Mouse (Mus musculus) layer of hippocampus, adult 9-10 months (tissue): ENCODE measurements around the gene Svbp.
A peak's percentile ranks its signal among the peaks of the same experiment; 100 is the strongest.

Experiments used
- DNase-seq: peaks from one replicate; pipeline ENCODE4 v3.0.0; 2022; ENCODE audit warnings: low spot score

Gene Svbp

DNA sequence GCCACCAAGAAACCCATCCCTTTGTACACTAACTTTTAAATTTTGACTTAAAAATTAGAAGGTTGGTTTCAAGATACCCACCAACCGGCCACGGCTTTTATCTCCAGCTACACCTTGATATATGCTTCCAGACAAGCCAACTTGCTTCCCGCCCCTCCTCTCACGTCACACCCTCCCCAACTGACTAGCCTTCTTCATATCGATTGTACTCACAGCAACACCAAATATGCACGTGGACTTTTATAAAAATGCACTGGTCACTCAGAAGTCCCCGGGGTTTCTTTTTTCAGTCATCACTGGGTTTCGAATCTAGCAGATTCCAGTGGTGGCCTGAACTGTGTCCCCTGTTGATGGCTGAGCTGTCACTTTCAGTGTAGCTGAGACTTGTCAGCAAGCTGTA, 4.5 kb upstream of the Svbp start:
- no peak for DNase-seq

DNA sequence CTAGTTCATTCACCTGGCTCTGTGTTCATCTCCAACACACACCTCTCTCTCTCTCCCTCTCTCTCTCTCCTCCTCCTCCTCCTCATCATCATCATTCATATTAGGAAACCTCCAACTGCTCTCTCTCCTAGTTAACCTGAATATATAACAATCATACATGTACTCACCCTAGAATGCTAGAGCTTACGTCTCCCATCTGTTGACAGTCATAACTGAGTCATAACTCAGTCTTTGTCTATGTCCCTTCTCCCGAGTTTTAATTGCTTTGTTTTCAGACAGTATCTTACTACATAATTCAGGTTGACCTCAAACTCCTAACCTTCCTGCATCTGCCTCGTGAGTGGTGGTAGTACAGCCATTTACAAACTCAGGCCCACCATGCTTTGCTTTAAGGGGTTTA, 3.8 kb upstream of the Svbp start:
- DNase-seq = no peak

DNA sequence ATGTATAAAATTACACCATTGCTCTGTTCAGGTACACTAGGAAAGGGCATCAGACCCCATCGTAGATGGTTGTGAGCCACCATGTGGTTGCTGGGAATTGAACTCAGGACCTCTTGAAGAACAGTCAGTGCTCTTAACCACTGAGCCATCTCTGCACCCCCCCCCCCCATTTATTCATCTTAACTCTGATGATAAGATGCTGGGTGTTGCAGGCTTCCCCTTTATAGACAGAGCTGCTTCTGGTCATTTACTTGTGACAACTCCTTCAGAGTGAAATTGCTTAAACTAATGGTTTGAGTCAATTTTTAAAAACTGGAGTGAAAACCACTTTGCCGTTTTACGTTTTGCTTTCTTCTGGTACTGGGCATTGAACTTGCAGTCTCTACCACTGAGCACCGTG, 2.3 kb upstream of the Svbp start:
- no peak for DNase-seq

DNA sequence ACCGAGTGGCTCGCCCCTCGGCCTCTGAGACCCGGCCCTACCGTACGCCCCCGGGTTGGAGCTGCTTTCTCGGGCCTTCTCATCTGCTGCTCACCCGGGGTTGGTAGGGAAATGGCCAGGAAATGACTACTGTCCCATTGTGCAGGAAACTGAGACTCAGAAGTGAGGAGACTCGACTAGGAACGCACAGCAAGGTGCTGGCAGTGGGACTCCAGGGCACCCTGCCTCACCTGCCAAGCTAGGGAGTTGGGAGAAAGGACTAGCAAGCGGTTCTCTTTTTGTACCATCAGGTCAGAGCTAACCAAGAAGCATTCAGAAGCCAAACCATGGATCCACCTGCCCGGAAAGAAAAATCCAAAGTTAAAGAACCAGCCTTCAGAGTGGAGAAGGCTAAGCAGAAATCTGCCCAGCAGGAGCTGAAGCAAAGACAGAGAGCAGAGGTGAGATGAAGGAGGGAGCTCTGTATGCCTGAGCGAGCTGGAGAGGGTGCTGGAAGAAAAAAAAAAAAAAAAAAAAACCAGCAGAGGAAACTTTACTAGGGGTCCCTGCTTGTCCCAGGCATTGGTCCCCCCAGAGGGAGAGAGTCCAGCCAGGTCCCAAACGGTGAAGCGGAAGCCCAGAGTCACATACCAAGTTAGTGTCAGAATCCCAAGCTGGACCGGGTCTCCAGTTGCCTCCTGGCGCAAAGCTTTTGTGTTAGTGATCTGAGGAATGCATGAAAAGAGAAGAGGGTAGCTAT, 645 bp downstream of the Svbp start:
- DNase-seq = no peak

DNA sequence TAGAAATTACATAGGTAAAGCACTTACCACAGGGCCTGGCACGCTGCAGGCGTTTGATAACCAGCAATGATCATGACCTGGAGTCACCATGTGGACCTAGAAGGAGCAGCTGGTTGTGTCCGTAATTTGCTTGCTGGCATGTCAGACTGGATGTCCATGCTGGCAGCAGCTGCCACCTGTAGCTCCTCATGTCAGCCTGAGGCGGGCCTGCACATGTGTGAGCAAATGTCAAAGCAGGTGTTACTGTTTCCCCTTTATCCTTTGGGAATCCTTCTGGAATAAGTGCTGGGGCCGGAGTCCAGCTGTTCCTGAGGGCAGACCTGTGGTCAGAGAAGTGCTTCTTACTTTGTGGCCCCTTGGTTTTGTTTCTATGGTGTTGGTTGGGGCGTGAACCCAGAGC, 3.0 kb downstream of the Svbp start:
- DNase-seq = no peak

DNA sequence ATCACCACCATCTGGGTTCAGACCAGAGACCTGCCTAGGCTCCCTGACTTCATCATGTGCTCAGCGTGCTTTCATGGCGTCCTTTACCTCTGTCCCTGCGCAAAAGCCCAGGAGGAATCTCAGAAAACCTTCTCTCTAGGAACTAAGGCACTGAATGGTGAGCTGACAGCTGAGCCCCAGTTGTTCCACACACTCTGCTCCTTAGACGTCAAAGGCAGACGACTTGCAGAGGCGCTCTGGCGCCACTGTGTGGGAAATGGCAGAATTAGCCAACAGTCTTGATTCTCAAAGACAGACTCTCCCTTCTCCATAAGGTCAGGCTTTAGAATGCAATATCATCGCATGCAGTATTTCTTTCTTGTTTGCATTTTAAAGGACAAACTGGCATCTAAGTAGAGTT, 9.6 kb downstream of the Svbp start:
- peak; percentile 31 for DNase-seq

DNA sequence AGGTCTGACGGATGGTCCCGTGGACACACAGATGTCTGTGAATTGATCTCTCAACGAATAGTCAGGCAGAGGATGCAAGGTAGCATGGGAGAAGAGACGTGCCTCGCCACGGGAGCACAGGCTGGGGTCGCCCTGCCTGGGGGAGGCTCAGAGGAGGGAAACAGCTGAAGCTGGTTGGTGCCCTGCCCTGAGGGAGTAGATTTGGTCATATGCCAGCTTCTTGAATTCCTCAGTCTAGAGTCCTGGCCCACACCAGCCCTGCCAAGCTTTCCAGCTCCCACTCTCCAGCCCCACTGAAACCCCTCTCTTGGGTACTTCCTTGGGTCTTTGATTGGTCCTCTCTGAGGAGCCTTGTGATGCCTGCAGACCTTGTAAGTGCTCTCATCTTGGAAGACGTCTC, 21.6 kb downstream of the Svbp start:
- no peak for DNase-seq

DNA sequence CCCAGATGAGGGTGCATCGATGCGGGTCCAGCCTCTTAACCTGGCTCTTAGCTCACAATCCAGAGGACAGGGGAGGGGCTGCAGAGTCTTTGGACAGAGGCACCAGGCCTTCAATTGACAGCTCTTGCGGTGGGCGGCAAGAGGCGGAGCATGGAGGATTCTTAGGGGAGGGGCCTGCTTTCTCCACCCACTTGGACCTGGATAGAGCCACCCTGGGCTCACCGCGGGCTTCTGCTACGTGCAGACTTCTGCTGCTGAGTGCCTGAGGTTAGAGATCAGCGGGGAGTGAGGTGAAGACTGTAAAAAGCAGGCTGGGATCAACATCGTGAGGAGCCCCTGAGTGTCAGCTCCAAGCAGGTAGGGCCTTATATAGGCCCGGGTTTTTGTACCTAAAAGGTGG, 23.1 kb downstream of the Svbp start, which contains the start of gene Tmem269:
Tmem269 (minus strand) TSS at position 49 of the 400 bp plus-strand sequence.
- DNase-seq = no peak

DNA sequence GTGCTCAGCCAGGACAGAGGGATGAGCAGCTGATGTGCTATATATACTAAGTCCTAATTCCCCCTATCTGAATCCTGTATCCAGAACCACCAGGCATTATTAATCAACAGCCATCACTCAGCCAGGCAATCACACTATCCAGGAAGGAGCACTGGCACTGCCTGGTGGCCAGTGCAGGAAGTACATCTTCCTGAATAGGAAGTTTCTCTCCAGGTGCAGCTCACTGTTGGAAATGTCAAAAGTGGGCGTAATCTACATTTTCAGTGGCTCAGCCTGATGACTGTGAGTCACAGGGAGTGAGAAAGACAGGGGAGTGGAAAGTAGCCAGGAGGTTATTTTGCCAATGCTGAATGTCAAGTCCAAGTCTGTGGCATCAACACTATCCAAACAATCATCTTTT, 28.6 kb downstream of the Svbp start:
- DNase-seq = peak; percentile 22

DNA sequence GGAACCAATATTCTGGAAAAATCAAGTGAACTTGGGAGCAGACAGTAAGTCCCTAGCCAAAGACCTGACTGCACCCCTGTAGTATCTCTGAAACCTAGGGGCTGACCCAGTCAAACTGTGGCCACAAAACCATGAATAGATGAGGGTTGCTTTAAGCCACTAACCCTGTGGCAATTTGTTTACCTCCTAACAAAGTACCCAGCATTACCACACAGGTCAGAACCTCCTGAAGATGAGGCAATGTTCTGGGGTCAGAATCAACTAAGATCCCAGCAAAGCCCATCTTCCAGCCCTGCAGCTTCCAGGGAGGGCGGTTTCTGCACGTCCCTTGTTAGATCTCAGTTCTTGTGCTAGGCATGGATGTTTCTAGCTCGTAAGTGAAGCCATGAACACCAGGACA, 29.4 kb downstream of the Svbp start:
- no peak for DNase-seq

DNA sequence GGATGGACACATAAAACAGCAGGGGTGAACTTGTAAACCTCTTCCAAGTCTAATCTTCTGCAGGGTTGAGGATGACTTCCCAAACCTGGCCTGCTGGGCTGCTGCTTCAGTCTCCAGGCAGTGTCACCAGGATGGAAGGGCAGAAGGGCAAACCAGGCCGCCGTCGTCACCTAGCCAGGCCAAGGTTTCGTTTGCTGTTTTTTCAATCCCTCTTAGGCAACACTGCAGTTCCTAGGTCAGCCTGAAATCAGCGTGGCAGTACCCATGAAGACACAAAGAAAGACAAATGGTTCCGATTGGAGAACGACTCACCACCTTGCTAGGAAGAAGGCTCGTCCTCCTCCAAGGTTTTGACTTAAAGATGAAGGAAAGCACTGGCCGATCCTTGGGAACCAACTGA, 30.6 kb downstream of the Svbp start:
- no peak for DNase-seq

DNA sequence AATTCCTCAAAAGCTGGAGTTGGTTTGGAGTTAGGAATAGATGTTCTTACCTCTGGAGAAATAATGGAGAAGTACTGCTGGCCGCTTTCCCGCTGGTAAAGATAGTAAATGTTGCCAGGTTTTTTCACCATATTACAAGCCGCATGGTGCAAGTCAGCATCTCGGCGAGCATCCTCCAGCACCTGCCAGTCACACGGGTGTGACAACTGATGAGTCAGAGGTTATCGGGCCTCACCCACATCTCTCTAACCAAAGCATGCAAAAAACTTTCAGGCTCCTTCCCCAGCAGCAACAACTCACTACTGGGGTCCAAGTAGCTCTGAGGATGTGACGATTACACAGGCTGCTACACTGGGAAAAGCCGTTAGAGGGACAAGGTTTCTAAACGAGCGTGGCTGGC, 31.6 kb downstream of the Svbp start:
- DNase-seq = no peak

DNA sequence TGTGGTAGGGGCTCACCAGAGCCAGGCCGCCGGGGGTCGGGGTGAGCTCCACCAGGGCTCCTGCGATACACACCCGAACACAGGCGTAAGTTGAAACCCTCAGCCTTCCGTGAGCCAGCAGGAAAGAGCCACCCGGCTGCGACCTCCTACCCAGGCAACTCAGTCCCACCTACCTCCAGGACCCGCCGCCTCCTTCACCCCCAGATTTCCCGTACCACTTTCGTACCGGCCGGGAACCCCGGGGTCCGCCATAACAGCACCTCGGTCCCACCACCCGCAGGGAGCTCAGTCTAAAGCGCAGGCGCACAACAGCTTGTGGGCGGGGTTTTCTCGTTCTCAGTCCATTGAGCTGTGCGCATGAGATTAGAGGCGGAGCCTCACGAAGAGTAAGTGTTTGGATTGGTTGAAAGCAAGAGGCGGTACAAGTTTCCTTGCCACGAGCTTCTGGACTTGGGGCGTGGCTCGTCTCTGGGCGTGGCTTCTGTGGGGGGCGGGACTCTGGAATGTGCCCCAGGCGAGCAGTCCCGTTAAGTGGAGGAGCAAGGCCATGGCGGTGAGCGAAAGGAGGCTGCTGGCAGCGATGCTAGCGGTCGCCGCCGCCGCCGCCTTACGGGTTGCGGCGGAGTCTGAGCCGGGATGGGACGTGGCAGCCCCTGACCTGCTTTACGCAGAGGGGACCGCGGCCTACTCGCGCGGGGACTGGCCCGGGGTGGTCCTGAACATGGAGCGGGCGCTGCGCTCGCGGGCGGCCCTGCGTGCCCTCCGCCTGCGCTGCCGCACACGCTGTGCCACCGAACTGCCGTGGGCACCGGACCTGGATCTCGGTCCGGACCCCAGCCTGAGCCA, 37.5 kb downstream of the Svbp start, which contains the start of the genes AU022252 and P3h1:
AU022252 (minus strand) TSS at position 303 of the 846 bp plus-strand sequence.
P3h1 (plus strand) TSS at position 506 of the 846 bp plus-strand sequence.
- peak; percentile 97 for DNase-seq

DNA sequence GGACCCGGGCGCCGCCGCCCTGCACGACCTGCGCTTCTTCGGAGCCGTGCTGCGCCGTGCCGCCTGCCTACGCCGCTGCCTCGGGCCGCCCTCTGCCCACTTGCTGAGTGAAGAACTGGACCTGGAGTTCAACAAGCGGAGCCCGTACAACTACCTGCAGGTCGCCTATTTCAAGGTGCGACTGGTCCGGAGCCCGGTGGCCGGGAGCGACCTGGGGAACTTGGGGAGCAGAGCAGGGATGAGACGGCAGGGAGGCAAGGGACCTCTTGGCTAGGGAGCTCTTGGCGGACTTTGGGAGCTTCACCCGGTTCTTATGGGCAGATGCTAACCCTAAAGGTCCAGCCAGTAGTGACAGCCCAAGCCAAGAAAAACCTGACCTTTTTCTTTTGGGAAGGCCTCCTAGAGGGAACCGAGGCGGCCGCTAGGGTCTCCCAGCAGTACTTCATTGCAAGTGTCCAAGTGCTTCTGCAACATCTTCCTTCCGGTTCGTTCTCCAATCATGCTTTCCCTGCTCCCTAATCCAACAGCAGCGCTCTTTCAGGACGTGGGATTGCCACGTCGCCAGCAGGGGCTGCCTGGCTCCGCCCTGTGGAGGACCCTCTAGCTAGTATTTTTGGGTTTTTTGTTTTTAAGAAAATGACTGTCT, 38.3 kb downstream of the Svbp start:
- DNase-seq = no peak

DNA sequence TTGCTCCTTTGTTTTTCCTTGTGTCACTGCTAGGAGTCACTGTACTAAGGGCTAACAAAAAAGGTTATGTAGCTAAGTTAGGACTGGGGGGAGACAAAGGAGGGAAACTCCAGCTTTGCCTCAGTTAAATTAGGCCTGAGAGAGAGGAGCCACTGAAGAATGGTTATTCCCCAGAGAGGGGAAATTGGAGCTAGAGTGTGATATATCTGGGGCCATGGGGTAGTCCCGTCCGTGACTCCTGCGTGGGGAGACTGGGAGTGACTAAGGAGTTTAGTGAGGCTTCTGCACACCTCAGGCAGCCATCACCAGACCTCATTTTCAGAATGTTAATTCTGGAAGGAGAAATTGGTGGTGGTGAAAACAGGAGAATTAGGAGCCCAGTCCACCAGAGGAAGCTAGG, 39.2 kb downstream of the Svbp start:
- DNase-seq = no peak

DNA sequence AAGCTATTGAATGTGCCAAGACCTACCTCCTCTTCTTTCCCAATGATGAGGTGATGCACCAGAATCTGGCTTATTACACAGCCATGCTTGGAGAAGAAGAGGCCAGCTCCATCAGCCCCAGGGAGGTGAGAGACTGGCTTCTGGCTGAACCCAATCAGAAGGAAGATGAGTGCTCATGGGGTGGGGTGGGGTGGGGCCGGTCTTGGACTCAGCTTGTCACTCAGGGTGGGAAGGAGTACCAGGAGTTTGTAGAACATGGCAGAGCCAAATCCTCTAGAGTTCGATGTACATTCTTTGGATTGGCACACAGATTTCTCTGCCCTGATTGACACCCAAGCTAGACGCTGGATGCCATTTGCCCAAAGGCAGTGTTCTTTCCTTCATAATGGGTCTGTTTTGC, 43.6 kb downstream of the Svbp start:
- DNase-seq = no peak

DNA sequence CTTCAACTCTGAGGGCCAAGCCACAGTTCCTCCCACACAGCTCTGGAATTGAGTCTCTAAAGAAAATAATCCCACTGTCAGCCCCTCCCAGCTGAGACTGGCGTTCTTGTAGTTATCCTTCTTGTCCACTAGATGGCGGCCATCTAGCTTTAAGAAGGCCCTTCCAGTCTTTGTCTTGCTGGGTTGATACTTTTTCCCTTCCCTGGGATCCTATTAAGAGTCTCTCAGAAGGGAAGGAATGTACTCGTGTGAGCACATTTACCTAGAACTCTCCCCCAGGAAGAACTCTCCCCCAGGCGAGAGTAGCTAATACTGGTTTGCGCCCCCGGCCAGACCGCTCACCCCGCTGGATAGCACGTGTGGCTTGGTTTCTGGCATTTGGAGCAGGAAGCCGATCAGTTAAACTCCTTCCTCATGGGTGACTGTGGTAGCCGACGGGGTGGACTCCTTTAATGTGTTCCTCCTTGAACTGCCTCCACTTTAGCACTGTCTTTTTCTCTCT, 44.1 kb downstream of the Svbp start:
- no peak for DNase-seq

DNA sequence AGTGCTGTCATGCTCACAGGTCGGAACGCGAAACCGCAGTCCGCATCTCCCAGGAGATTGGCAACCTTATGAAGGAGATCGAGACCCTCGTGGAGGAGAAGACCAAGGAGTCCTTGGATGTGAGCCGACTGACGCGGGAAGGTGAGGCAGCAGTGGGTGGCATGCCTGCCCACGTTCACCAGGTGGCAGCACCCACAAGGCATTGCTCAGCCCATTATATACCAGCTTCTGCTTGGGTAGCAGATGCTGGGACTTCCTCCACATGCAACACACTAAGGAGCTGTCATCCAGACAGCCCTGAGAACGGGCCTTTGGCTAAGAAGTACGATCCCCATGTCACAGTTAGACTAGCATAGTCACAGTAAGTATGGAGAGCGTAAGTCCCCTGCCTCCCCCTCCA, 46.6 kb downstream of the Svbp start:
- DNase-seq = no peak

DNA sequence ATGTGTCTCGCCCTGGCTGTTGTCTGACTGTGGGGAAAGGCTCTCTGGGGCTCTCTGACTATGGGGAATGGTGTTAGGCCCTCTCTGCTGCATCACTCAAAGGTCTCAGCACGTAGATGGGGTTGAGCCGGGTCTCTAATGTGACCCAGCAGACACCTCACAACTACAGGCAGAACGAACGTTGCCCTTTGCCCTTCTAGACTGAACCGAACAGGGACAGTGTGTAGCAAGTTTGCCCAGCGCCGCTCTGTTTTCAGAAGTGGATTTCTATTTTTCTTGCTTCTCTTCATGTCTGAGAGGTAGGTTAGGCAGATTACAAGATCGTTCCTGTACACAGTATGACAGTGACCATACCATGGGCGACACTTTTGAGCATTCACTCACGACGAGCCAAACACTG, 47.5 kb downstream of the Svbp start:
- DNase-seq = no peak

DNA sequence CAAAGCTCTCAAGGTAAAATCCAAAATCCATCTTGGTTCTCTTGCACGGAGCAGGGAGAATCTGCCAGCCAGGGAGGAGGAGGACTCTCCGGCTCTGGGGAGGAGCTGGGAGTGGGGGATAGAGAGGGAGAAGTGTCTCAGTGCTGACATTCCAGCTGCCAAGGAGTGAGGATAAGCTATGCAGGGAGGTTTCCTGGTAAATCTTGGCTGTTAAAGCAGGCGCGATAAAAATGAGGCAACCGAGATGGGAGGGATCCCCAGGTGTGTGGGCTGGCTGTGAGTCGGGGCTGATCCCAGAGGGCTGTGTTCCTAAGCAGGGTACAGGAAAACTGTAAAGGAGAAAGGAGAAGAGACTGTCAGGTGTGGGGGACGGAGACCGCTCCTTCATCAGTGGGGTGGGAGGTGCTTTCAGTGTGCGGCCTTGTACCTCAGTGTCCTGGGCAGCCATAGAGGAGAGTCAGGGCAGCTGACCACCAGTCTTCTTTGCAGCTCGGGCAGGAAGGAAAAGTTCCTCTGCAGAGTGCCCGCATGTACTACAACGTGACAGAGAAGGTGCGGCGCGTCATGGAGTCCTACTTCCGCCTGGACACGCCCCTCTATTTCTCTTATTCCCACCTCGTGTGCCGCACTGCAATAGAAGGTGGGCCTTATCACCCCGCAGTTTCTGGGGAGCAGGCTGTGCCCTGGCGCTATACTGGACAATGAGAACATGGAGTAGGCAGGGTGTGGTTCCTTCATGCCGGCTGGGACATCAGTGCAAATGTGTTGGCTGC, 49.5 kb downstream of the Svbp start:
- no peak for DNase-seq

DNA sequence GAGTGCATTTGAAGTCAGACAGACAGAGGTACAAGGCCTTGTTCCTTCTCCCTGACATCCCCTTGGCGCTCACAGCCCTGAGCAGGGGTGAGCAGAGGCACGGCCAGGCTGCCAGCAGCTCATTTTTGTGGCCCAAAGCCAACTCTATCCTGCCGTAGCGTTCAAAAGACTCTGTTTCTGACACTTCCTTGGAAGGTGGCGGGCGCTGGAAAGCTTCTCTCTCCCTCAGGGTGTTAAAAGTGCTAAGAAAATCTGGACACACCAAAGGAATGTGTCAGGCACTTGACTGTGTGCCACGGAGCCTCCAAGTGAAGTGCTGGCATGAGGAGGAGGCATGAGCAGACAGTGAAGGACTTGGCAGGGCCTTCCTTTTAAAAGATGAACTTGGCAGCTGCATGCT, 50.5 kb downstream of the Svbp start:
- DNase-seq = no peak

DNA sequence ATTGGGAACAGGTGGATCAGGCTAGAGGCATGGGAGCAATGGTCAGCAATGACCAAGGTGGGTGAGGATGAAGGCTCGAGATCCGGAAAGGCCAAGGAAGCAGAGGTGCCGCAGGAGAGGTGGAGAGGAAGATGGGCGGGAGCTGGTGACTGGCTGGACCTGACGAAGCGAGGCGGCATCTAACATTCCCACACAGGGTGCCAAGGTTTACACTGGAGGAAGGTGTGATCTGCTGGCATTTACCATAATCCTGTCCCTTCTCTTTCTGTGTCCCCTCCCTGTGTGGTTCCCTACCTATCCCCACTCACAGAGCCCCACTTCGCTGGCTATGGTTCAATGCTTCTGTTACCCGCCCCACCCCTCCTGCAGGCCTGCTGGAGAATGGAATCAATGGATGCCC, 50.9 kb downstream of the Svbp start:
- DNase-seq = no peak
